Mouse (Mus musculus) embryonic facial prominence, embryonic 14.5 days (tissue): Measurements from ENCODE around the gene Rapgef6. TPM values are rescaled to one million over a fixed set of nuclear protein-coding genes. Genes with fewer than 3 reads are reported as not detected.

Experiments
- ATAC-seq: fragments of 200-750 bp; cut with Nextera tagmentation; 2 replicates; pipeline ENCODE4 v1.8.0; 2017; ENCODE audit warnings: low read depth, moderate number of reproducible peaks, moderate TSS enrichment
- DNase-seq: peaks from one replicate; pipeline ENCODE4 v3.0.0-alpha.2; 2015; ENCODE audit warnings: low spot score
- H3K27ac ChIP-seq: fragments of 300-500 bp; sonication (generic); replicated peaks from 2 replicates; pipeline ENCODE4 v1.5.1; 2014; ENCODE audit warnings: low read depth, mild to moderate bottlenecking, low read length, moderate library complexity
- H3K27me3 ChIP-seq: fragments of 300-500 bp; sonication (generic); replicated peaks from 2 replicates; pipeline ENCODE4 v1.6.1; 2014; ENCODE audit warnings: low read length; ENCODE audit not compliant: control insufficient read depth, insufficient read depth
- H3K36me3 ChIP-seq: fragments of 300-500 bp; sonication (generic); 2 replicates; pipeline ENCODE4 v1.6.1; 2014; ENCODE audit warnings: low read length, mixed read lengths; ENCODE audit not compliant: control insufficient read depth, insufficient read depth
- H3K4me1 ChIP-seq: fragments of 300-500 bp; sonication (generic); 2 replicates; pipeline ENCODE4 v1.6.1; 2014; ENCODE audit warnings: antibody characterized with exemption, low read length; ENCODE audit not compliant: control insufficient read depth, insufficient read depth
- H3K4me2 ChIP-seq: fragments of 300-500 bp; sonication (generic); 2 replicates; pipeline ENCODE4 v1.6.1; 2014; ENCODE audit warnings: low read depth, mild to moderate bottlenecking, low read length, moderate library complexity, mixed read lengths
- H3K4me3 ChIP-seq: fragments of 300-500 bp; sonication (generic); 2 replicates; pipeline ENCODE4 v1.5.1; 2014; ENCODE audit warnings: low read depth, mild to moderate bottlenecking, low read length
- H3K9ac ChIP-seq: fragments of 300-500 bp; sonication (generic); 2 replicates; pipeline ENCODE4 v1.6.1; 2014; ENCODE audit warnings: low read depth, mild to moderate bottlenecking, low read length, moderate library complexity, mixed read lengths
- H3K9me3 ChIP-seq: fragments of 300-500 bp; sonication (generic); 2 replicates; pipeline ENCODE4 v1.6.1; 2016; ENCODE audit warnings: low read length; ENCODE audit not compliant: control insufficient read depth
- WGBS: fragments of 180-500 bp; shearing (Covaris S2); extraction: QIAGEN DNeasy Blood & Tissue Kit; methylation state at CpG from one replicate; pipeline ENCODE4 v1.1.7; 2014; 5-methylcytosine and 5-hydroxymethylcytosine counted together
- polyA plus RNA-seq: library from polyadenylated mRNA; unstranded; fragments of >200 nt; fragmentation: Nextera tagmentation; extraction: Ambion mirVana; gene quantifications from 2 replicates; pipeline ENCODE4 v1.2.1, GENCODE M21; 2014

Gene Rapgef6
- polyA plus RNA-seq, 1 experiment from 2014 or later = 24.0 TPM

DNA sequence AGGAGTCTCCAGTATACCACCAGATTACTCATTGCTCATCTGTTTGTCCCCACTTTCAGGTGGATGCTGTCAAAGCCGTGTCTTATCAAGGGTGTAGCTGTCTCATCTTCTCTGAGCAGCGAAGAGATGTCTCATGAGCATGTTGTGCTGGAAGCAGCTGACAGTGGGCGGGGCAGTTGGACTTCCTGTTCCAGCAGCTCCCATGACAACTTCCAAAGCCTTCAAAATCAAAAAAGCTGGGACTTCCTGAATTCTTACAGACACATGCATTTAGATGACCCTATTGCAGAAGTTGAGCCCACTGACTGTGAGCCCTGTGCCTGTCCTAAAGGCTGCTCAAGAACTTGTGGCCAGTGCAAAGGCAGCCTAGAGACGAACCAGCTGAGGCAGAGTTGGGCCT is 168.5 kb downstream of the Rapgef6 start:
- Histone ChIP-seq H3K9me3 (no peaks in the 10 kb centered on the region), H3K27ac (no peak overlapping the region), H3K9ac (no peak overlapping the region), H3K4me3 (no peak overlapping the region), H3K27me3 (no peaks in the 10 kb centered on the region), H3K36me3 (peaks cover 45% of the 10 kb centered on the region), H3K4me1 (no peaks in the 10 kb centered on the region), H3K4me2 (no peak overlapping the region)
- WGBS = 84% methylated on average over 4 of the region's 4 CpGs
- ATAC-seq = no peak
- peak; percentile 23 for DNase-seq

DNA sequence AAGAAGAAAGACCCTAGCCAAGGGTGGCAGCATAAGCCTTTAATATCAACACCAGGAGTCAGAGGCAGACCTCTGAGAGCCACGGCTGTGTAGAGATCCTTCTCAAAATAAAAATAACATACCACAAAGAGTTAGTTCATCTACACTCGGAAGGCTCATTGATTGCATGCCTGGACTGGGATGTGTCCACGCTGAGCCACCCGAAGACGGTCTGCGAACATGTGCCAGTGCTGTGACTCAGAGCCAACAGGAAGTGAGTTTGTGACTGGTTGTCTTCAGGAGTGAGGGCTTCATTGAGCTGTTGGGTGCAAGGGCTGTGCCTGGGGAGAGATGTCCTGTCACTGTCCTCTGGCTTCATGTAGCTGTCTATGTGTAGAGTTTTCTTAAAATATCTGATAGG is 171.0 kb downstream of the Rapgef6 start:
- Histone ChIP-seq H3K27me3 (no peaks in the 10 kb centered on the region), H3K36me3 (peaks cover 59% of the 10 kb centered on the region), H3K9me3 (no peaks in the 10 kb centered on the region), H3K27ac (no peak overlapping the region), H3K4me3 (no peak overlapping the region), H3K9ac (no peak overlapping the region), H3K4me1 (no peaks in the 10 kb centered on the region), H3K4me2 (no peak overlapping the region)
- ATAC-seq (no peak), DNase-seq (no peak)
- 94% methylated on average over 6 of the region's 6 CpGs for WGBS

DNA sequence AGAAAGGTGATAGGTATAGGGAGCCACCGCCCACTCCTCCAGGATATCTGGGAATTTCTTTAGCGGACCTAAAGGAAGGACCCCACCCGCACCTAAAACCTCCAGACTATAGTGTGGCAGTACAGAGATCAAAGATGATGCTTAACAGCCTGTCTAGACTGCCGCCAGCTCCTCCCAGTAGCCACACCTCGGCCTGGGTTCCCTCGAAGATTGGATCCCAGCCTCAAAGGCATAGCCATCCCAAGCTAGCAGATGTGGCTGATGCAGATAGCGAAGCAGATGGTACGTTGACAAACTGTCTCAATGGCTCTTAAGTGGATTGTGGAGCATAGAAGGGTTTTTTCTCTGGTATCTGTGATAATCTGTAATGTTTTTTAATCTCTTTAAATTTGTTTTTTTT is 171.6 kb downstream of the Rapgef6 start:
- ATAC-seq = no peak
- 83% methylated on average over 8 of the region's 8 CpGs for WGBS

DNA sequence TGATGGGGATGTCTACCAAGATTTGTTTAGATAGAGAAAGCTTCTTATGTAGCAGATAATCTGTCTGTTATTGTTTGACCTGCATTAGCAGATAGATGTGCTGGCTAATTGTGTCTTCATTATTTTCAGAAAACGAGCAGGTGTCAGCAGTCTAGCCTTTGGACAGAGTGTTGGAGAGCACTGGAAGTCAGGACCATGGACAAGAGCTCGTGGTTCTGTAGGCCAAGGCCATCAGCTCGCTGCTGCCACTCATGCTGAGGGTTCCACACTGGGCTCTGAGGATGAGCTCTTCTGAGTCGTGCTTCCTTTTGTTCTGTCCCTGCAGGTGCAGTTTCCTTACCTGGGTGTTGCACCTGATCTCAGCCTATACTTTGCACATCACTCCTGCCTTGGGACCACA is 173.3 kb downstream of the Rapgef6 start:
- H3K9ac ChIP-seq = no peak overlapping the region
- H3K27ac ChIP-seq = no peak overlapping the region
- ATAC-seq = no peak
- H3K4me1 ChIP-seq = no peaks in the 10 kb centered on the region
- no peaks in the 10 kb centered on the region for H3K9me3 ChIP-seq
- H3K4me2 ChIP-seq = no peak overlapping the region
- H3K27me3 ChIP-seq = no peaks in the 10 kb centered on the region
- peak; percentile 12 for DNase-seq
- no peak overlapping the region for H3K4me3 ChIP-seq
- 67% methylated on average over 4 of the region's 4 CpGs for WGBS
- H3K36me3 ChIP-seq = peaks cover 51% of the 10 kb centered on the region

More for the DNA sequence above, 171.6 kb downstream of the Rapgef6 start:
- no peak overlapping the region for H3K9ac ChIP-seq
- H3K36me3 ChIP-seq = peaks cover 59% of the 10 kb centered on the region
- no peaks in the 10 kb centered on the region for H3K4me1 ChIP-seq
- no peaks in the 10 kb centered on the region for H3K9me3 ChIP-seq
- H3K27me3 ChIP-seq = no peaks in the 10 kb centered on the region
- H3K27ac ChIP-seq = no peak overlapping the region
- no peak for DNase-seq
- H3K4me2 ChIP-seq = no peak overlapping the region
- no peak overlapping the region for H3K4me3 ChIP-seq

DNA sequence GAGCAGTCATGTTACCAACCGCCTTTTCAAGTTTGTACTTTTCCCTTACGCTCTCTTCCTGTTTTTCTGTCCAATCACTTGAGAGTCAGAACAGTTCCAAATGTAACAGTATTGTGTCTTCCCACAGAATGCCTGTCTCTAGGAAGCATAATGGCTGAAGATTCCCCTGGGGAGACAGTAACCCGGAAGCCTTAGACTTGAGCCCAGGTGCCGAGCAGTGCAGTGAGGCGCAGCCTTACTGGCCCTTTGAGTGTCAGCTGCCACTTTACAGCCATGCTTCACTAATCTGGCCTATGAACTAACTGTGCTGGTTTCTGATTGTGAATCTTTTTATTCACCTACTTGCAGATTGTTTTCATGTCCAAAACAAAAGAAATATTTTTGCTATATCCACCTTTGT is 175.0 kb downstream of the Rapgef6 start:
- no peak overlapping the region for H3K27ac ChIP-seq
- H3K9ac ChIP-seq = no peak overlapping the region
- H3K4me2 ChIP-seq = no peak overlapping the region
- ATAC-seq (no peak), DNase-seq (no peak)
- H3K4me1 ChIP-seq = no peaks in the 10 kb centered on the region
- WGBS = 89% methylated on average over 5 of the region's 5 CpGs
- no peaks in the 10 kb centered on the region for H3K9me3 ChIP-seq
- no peak overlapping the region for H3K4me3 ChIP-seq
- peaks cover 37% of the 10 kb centered on the region for H3K36me3 ChIP-seq
- H3K27me3 ChIP-seq = no peaks in the 10 kb centered on the region

DNA sequence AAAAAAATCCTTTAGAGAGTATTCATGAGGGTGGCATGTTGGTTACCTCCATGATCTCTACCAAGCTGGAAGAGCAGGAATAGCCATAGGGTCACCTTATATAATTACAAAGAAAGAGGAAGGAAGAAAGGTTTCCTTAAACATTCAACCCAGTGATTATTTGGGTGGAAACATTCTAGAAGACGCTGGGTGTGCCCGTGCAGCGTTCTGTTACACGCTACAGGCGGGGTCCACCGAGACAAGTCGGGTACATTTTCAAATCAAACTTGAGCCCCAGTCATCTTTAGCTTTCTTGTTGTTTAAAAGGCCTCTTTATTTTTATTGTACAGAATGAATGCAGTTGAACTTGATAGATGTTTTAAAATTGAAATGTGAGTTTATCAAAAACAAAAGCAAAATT is 176.0 kb downstream of the Rapgef6 start:
- H3K9ac ChIP-seq = no peak overlapping the region
- DNase-seq (no peak), ATAC-seq (no peak)
- no peak overlapping the region for H3K27ac ChIP-seq
- WGBS = 87% methylated on average over 7 of the region's 7 CpGs
- no peaks in the 10 kb centered on the region for H3K9me3 ChIP-seq
- H3K36me3 ChIP-seq = peaks cover 32% of the 10 kb centered on the region
- H3K4me3 ChIP-seq = no peak overlapping the region
- H3K4me1 ChIP-seq = no peaks in the 10 kb centered on the region
- no peaks in the 10 kb centered on the region for H3K27me3 ChIP-seq
- H3K4me2 ChIP-seq = no peak overlapping the region

DNA sequence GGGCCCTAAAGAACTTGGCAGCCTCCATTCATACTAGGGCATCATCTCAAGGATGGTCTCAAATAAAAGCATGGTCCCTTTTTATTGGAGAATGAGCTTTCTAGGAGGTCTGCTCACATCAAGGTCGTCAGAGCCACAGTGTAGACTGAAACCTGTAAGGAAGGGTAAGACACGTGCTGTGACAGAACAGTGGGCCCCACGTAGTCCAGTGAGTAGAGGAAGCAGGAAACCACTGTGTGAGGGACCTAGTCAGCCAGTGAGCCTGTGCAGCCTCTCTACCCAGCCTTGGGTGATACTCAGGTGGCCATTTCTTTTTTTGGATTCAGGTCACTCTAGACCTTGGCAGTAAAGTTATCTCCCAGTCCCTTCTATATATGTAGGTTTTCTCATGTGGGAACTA is 177.3 kb downstream of the Rapgef6 start:
- no peak overlapping the region for H3K4me3 ChIP-seq
- H3K27ac ChIP-seq = no peak overlapping the region
- H3K36me3 ChIP-seq = peaks cover 24% of the 10 kb centered on the region
- DNase-seq (no peak), ATAC-seq (no peak)
- 87% methylated on average over 3 of the region's 3 CpGs for WGBS
- H3K4me2 ChIP-seq = no peak overlapping the region
- H3K4me1 ChIP-seq = no peaks in the 10 kb centered on the region
- no peak overlapping the region for H3K9ac ChIP-seq
- no peaks in the 10 kb centered on the region for H3K27me3 ChIP-seq
- H3K9me3 ChIP-seq = no peaks in the 10 kb centered on the region

DNA sequence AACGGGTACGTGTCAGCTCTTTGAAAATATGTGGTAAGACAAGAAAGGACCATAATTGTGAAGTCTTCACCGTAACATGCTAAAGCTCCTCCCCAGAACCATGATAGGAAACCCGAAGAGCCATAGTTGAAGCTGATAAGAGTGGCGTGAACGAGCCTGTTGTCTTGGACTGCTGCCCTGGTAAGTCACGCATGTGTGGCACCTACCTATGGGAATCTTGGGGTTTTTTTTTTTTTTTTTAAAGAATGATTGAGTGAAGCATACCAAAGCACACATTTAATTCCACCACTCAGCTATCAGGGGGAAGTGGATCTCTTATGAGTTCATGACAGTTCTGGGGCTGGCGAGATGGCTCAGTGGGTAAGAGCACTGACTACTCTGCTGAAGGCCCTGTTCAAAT is 179.2 kb downstream of the Rapgef6 start:
- no peak overlapping the region for H3K4me2 ChIP-seq
- H3K27ac ChIP-seq = no peak overlapping the region
- H3K4me1 ChIP-seq = no peaks in the 10 kb centered on the region
- no peaks in the 10 kb centered on the region for H3K27me3 ChIP-seq
- peaks cover 9% of the 10 kb centered on the region for H3K36me3 ChIP-seq
- no peak overlapping the region for H3K4me3 ChIP-seq
- H3K9me3 ChIP-seq = no peaks in the 10 kb centered on the region
- no peak overlapping the region for H3K9ac ChIP-seq
- WGBS = 89% methylated on average over 8 of the region's 8 CpGs
- ATAC-seq (no peak), DNase-seq (no peak)

DNA sequence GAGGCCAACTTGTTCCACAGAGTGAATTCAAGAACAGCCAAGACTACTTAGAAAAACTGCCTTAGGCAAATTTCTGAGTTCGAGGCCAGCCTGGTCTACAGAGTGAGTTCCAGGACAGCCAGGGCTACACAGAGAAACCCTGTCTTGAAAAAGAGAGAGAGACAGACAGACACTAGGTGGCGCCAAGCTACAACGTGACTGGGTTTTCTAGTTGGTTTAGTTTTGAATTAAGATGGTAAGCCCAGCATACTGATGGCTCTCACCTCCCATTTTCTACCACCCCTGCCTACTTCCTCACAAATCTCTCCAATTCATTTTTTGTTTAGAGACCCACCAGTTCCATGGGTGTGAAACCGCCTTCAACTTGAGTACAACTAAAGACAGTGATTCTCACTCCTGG is 180.7 kb downstream of the Rapgef6 start:
- ATAC-seq = no peak
- Histone ChIP-seq H3K4me2 (no peak overlapping the region), H3K27ac (no peak overlapping the region), H3K9ac (no peak overlapping the region), H3K27me3 (no peaks in the 10 kb centered on the region), H3K9me3 (no peaks in the 10 kb centered on the region), H3K4me1 (no peaks in the 10 kb centered on the region), H3K36me3 (no peaks in the 10 kb centered on the region), H3K4me3 (no peak overlapping the region)
- 28% methylated on average over 4 of the region's 4 CpGs for WGBS
- peak; percentile 66 for DNase-seq
